Mouse (Mus musculus) CD4-positive helper T cell, adult 2 months (primary cell): Measurements from ENCODE around the gene Rabl3.

Experiments used
- DNase-seq: peaks from one replicate; pipeline ENCODE4 v3.0.0-alpha.2; 2012; ENCODE audit warnings: low read depth, missing footprints, low spot score

The Rabl3 gene

GRCm38 (mm10) chr16:37591551-37591950 lies 51.9 kb downstream of the Rabl3 start:
- no peak for DNase-seq

- no peak for DNase-seq
Measured at GRCm38 (mm10) chr16:37597412-37597811, 57.7 kb downstream of the Rabl3 start.

- DNase-seq, result no peak
Measured at GRCm38 (mm10) chr16:37598463-37598862, 58.8 kb downstream of the Rabl3 start.

GRCm38 (mm10) chr16:37599326-37599725 lies 59.6 kb downstream of the Rabl3 start:
- no peak for DNase-seq

DNA sequence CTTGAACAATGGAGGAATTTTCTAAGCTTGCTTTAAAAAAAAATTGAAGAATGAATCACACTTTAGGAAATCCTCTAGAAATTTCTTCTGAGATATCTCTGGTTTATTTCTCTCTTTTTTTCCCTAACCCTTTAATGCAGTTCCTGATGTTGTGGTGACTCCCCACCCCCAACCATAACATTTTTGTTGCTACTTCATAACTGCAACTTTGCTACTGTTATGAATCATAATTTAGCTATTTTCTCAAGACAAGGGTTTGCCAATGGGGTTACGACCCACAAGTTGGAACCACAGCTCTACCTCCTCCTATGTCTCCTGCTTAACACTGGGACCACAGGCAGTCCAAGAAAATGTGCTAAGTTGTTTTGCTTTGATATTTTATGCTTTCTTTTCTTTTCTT lies 63.7 kb downstream of the Rabl3 start:
- no peak for DNase-seq

DNA sequence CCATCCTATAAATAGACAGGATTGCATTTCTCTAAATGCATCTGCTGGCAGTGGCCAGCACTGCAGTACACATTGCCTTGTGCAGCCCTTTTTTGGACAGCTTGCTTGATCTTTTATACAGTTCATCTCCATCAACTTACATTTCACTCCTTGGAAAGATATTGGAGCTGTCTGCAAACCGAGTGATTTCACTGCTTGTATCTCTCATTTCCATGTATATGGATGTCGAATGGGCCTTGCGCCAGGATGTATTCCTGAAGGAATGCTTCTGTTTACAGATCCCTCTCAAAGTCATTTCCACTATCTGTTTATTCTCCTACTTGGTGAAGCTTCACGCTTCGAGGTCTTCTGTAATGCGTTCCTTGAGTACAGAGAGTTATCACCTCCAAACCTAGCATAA lies 64.6 kb downstream of the Rabl3 start:
- no peak for DNase-seq

DNA sequence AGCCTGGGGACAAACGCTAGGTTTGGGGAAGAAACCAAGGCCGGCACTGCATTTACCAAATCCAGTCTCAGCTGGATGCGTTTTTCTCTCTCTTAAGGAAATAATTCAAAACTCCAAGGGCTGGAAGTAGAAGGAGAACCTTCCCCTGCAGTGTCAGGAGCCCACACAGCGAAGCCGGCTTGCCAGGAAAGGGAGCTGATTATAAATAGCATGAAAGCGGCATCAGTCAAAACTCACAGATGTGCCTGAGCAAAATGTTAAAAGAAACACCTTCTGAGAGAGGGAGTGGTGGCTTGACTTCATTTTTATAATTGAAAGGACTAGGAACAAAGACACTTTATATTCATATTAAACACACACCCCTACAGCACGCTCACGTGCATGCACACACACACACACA lies 70.6 kb downstream of the Rabl3 start:
- no peak for DNase-seq

DNA sequence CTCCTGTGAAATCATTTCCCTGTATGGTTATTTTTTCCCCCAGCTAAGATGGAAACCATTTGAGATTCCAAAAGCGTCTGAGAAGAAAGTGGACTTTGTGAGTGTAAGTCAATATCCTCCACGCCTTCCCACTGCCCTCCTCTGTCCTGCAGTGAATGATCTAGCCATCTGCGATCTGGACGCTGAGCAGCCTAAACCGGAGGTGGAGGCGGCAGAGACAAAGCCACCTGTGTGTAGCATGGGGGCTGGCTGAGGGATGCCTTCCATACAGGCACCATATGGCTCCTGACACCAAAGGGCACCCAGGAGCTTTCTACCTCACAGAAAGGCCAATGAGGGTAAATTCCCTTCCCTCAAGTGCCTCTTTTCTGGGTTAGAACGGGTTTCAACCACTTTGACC lies 71.4 kb downstream of the Rabl3 start:
- DNase-seq, result no peak

DNA sequence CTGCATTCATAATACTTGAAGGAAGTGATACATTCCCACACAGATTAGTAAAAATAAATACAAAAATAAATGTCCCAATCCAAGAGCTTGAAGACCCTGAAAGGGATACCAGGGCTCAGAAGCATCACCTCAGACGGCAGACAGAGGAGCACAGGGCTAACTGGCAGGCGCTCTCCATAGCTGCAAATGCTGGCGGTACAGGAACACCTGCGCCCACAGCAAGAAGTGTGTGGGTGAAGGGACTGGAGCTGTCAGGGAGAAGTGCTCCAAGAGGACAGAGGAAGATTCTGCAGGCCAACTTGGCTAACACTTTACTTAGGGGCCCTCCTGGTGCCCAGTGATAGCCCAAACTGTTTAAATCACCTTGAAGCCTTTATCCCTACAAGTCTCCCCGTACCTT lies 72.3 kb downstream of the Rabl3 start:
- DNase-seq, result no peak

DNA sequence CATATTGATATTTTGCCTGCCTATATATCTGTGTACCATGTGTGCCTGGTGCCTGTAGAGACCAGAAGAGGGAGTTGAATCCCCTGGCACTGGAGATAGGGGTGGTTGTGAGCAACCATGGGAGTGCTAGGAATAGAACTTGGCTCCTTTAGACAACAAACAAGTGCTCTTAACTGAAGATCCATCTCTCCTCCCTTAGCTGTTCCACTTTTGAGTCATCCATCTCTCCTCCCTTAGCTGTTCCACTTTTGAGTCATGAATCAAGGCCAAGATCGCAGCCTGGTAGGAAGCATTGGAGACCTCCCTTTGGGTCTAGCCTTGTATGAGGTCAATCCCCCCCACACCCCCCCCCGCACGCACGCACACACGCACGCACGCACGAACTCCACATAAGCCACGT lies 74.9 kb downstream of the Rabl3 start:
- no peak for DNase-seq

GRCm38 (mm10) chr16:37615429-37615828 lies 75.7 kb downstream of the Rabl3 start:
- DNase-seq, result no peak

- no peak for DNase-seq
Measured at GRCm38 (mm10) chr16:37616104-37616503, 76.4 kb downstream of the Rabl3 start.

DNA sequence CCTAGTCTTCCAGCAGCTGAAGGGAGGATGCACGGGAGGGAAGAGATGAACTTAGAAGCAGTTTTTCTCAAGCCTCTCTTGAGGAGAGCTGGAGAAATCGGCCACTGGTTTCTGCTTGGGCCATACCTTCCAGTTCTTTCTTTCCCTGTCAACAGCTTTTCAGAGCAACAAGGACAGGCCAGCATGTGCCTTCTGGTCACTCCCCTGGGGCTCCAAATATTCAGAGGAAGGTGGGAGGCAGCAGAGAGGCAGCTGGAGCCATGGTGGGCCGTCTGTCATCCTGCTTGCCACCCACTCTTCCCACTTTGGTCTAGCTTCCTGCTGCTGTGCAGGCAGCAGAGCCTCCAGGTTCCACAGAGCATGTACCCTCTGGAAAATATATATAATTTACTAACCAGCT lies 78.0 kb downstream of the Rabl3 start:
- DNase-seq, result no peak
